Mouse (Mus musculus): ENCODE results near the gene Rusc1. TPM values are rescaled to one million over a fixed set of nuclear protein-coding genes. Genes with fewer than 3 reads are reported as not detected.

Gene Rusc1
- total RNA-seq (2023) = 67.5 TPM

DNA sequence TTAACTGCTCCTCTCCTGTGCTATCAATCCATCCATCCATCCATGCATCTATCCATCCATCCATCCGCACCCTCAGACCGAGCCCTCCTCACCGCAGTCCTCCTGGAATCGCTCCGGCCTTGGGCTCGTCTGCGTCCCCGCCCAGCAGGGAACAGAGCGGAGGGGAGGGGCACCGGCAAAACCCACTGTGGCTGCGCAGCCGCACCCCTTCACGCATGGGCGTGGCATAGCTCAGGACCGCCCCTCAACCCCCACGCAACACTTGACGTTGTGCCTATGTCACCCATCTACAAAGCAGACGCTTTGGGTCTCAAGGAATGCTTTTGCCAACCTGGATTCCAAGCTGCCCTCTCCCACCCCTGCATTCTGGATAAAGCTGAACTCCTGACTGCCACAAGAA lies at the start of gene Rusc1:
Gene Rusc1 (minus strand): TSS at position 137 of the 400 bp plus-strand sequence.

GRCm38 (mm10) chr3:89135958-89136357 lies 42.8 kb upstream of the Rusc1 start, which contains the start of gene Pklr:
Pklr (plus strand) TSS chr3:89136142.

DNA sequence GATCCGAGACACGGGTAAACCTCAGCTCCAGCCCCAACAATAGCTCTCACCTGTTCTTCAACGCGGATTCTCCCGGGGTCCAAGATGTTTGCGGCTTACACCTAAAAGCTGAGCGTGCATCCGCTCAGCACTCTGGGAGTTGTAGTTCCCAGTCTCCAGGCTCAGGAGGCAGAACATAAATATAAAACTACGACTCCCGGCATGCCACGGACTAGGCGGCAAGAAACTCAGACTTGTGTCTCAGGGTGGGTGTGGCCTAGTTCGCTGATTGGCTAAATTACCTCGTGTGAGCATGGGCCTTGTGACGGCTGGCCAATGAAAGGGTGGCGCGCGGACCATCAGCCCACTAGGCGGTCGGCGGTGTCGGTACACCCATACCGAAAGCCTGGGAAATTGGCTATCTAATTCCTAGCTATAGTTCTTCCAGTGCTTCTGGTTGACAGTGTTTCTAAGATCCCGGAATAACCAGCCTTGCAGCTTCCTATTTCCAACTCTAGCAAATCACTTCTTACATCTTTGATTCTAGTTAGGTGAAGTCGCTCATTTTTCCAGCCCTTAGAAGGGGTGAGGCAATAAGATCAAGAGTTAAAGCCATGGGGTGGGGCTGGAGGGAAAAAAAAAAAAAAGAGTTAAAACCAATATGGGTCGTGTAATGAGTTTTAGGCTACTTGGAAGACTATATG lies 8.8 kb upstream of the Rusc1 start, which contains the start of gene Fdps:
Gene Fdps (minus strand): TSS at position 148 of the 683 bp plus-strand sequence.

DNA sequence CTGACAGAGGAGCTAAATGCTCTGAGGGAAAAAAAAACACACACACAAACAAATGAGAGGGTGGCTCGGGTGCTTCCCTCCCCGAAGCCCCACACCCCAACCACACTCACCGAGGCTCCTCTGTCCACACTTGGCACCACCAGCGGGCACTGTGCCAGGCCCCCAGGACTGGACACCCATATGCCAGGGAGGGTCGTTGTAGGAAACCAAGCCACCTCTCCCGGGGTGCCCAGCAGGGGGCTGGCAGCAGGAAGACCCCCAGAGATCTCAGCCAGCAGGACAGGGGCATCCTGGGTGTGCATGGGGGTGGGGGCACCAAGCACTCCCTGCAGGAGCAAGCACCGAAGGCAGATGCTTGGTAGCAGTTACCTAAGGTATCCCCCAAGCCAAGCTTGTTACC lies 7.7 kb upstream of the Rusc1 start, which contains the start of gene Gm43738:
Gene Gm43738 (minus strand): TSS at position 289 of the 400 bp plus-strand sequence.

Other genes with a start within 250 kb of the Rusc1 start
- gene Msto1, start 179.3 kb downstream of the Rusc1 start, total RNA-seq (2023) = 15.3 TPM
- 82.3 TPM for gene Ash1l, start 142.7 kb downstream of the Rusc1 start, total RNA-seq (2023)
- gene Dap3, start 142.1 kb downstream of the Rusc1 start, total RNA-seq (2023) = 99.4 TPM
- not detected for gene Gm43738, start 7.8 kb upstream of the Rusc1 start, total RNA-seq (2023)
- gene Fdps, start 8.6 kb upstream of the Rusc1 start, total RNA-seq (2023) = 36.2 TPM
- not detected for gene Pklr, start 42.8 kb upstream of the Rusc1 start, total RNA-seq (2023)
- 6.1 TPM for gene Hcn3, start 66.9 kb upstream of the Rusc1 start, total RNA-seq (2023)
- 132 TPM for gene Clk2, start 71.5 kb upstream of the Rusc1 start, total RNA-seq (2023)
- 156 TPM for gene Scamp3, start 84.2 kb upstream of the Rusc1 start, total RNA-seq (2023)
- gene Fam189b, start 89.8 kb upstream of the Rusc1 start, total RNA-seq (2023) = 129 TPM
- 61.2 TPM for gene Gba, start 109.6 kb upstream of the Rusc1 start, total RNA-seq (2023)
- gene Thbs3, start 121.9 kb upstream of the Rusc1 start, total RNA-seq (2023) = 12.1 TPM
- 205 TPM for gene Mtx1, start 133.8 kb upstream of the Rusc1 start, total RNA-seq (2023)
- gene Muc1, start 135.7 kb upstream of the Rusc1 start, total RNA-seq (2023) = 0.50 TPM
- 94.5 TPM for gene Krtcap2, start 152.7 kb upstream of the Rusc1 start, total RNA-seq (2023)
- gene Trim46, start 153.0 kb upstream of the Rusc1 start, total RNA-seq (2023) = 2.0 TPM
- 55.3 TPM for gene Dpm3, start 166.0 kb upstream of the Rusc1 start, total RNA-seq (2023)
- 113 TPM for gene Slc50a1, start 177.3 kb upstream of the Rusc1 start, total RNA-seq (2023)
- gene Efna1, start 187.8 kb upstream of the Rusc1 start, total RNA-seq (2023) = 0.41 TPM
- not detected for gene Efna3, start 229.7 kb upstream of the Rusc1 start, total RNA-seq (2023)
- not detected for gene Efna4, start 244.7 kb upstream of the Rusc1 start, total RNA-seq (2023)